Mouse (Mus musculus) retina, adult 2 months (tissue): ENCODE results near the gene Cd81.

Experiments used
- DNase-seq: peaks from one replicate; pipeline ENCODE4 v3.0.0-alpha.2; 2012; ENCODE audit warnings: low read depth, low spot score

Cd81 gene

GRCm38 (mm10) chr7:143052626-143053007 is at the start of gene Cd81:
Gene Cd81 (plus strand): TSS chr7:143052739.
- DNase-seq = no peak

DNA sequence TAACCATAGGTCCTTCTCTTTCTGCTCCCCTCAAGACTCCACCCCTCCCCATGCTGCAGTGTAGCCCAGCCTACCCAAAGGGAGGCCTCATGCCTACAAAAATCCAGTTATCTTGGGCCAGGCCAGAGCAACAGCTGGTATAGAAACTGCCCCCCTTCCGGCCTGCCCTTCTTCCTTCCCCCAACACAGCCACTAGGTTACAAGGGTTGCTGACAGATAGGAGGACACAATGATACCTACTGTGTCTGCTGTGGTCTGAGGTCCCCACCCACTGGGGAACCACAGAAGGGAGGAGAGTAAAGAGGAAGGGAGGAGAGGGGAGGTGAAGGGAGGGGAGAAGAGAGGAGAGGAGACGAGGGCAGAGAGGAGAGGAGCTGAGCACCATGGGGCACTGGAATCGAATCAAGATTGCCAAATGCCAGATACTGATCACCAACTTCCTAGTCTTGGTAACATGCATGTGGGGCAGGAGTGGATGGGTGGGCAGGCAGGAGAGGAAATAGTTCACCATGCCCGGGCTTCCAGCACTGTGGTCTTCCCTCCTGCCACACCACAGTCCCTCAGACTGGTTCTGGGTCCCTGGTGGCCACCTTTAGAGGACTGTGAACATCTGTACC is 47.7 kb upstream of the Cd81 start, which contains the start of gene Tspan32:
TSS of gene Tspan32 (plus strand) at position 320 of the 617 bp plus-strand sequence.
- no peak for DNase-seq

GRCm38 (mm10) chr7:143005344-143006096 is 47.0 kb upstream of the Cd81 start:
- no peak for DNase-seq

GRCm38 (mm10) chr7:143006097-143006755 is 46.3 kb upstream of the Cd81 start:
- DNase-seq = no peak

DNA sequence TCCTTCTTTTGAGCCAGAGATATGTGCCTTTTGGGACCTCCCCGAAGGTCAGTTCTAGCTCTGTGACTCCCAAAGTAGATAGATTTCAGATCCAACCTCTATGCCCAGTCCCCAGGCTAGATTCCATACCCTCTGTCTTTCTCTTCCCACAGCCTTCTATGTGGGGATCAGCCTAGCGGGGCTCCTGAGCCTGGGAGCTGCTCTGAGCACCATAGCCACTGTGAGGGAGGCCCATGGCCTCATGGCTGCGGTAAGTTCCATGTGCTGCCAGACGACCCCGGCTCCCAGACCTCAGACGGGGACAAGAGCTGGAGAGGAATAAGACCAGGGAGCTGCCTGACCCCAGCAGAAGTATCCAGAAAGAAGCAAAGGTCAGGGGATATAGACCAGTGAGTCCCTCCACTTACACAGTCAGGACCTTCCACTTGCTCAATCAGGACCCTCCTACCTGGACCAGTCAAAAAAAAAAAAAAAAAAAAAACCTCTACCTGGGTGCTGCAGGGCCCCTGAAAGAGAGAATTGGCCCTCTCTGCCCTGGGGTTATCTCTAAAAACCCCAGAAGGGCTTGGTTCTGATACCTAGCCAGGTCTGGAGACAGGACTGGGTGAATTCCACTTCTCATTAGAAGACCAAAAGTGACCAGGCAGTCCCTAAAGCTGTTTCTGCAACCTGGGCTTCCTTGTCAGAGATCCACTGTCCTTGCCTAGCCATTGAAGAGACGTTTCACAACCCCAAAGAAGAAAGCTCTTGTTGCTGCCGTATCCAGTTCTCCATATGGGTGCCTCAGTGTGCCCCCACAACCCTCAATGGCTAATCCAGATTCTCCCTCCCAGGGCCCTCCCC is 45.6 kb upstream of the Cd81 start:
- no peak for DNase-seq

- DNase-seq = peak; percentile 59
These were observed 44.8 kb upstream of the Cd81 start for GRCm38 (mm10) chr7:143007599-143008369.

GRCm38 (mm10) chr7:143008370-143008926 is 44.1 kb upstream of the Cd81 start:
- no peak for DNase-seq

DNA sequence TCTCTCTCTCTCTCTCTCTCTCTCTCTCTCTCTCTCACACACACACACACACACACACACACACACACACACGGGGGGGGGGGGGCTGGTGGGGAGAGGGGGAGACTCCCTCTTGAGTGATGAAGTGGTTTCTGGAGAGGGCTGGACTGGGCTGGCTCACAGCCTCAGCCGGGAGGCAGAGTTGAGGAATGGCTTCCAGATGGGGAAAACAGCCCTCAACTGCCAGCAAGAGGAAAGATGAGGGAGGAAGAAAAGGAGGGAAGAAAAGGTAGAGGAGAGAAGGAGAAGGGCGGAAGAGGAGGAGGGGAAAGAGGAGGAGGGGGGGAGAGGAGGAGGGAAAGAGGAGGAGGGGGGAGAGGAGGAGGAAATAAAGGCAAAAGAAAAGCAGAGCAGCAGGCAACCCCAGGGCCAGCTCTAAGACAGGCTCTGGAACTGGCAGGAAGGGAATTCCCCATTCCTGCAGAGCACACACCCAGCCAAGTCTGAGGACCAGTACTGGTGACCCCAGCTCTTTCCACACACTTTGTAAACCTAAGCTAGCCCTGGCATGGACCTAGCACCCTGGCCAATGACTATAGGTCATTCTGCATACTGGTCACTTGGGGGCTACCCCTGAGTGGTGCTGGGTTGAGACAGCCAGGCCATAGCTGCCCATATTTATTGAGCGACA is 43.4 kb upstream of the Cd81 start:
- DNase-seq = no peak

DNA sequence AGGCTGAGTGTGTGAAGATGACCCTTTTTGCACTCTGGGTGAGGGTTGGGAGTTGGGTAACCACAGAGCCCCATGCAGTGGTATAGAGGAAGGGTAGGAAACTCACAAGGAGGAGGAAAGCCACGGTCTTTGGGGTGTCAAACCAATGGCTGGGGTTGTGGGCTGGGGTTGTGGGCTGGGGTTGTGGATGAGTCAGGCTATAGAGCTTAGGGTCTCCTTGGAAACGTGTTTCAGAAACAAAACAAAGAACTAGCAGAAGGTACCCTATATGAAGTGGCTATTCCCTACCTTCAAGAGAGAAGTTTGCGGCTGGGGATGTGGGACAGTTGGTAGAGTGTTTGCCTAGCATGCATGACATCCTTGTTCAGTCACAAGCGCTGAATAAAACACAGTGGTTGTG is 42.5 kb upstream of the Cd81 start:
- DNase-seq = no peak

GRCm38 (mm10) chr7:143011226-143011625 is 41.3 kb upstream of the Cd81 start:
- no peak for DNase-seq

- DNase-seq = no peak
These were observed 40.2 kb upstream of the Cd81 start for GRCm38 (mm10) chr7:143012230-143012875.

- DNase-seq = no peak
These were observed 38.9 kb upstream of the Cd81 start for GRCm38 (mm10) chr7:143013420-143014178.

GRCm38 (mm10) chr7:143014862-143015659 is 37.5 kb upstream of the Cd81 start:
- DNase-seq = no peak

DNA sequence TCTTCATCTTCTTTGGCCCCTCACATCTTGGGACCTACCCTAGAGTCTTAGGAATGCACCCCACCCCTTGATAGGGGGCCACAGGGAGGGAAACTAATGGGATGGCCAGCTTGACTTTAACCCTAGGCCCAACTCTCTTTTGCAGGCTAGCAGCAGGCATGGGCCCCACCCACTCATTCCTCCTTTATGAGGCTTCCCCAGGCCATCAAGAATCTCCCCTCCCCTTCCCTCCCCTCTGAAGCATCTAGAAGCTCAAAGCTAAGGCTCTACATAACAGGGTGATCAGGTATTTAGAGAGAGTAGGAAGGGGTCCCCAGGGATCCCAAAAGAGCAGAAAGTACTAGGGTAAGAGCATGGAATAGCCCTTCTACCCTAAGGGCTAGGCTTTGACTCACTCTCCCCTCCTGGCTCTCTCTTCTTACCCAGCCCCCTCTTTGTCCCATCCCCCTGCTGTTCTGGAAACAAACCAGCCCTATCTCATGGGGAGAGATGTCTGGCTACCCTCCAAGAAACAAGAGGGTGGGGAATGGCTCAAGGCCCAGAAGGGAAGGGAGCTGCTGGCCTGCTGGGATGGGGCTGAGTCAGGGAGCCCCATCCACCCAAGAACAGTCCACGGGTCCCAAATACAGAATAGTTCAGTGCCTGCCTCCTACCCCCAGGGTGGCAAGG is 36.6 kb upstream of the Cd81 start:
- no peak for DNase-seq

- DNase-seq = no peak
These were observed 36.0 kb upstream of the Cd81 start for GRCm38 (mm10) chr7:143016424-143017142.

- no peak for DNase-seq
These were observed 35.4 kb upstream of the Cd81 start for GRCm38 (mm10) chr7:143017181-143017580.

GRCm38 (mm10) chr7:143020040-143020439 is 32.5 kb upstream of the Cd81 start:
- no peak for DNase-seq
